Mouse (Mus musculus): ENCODE measurements at regions not wholly inside any gene's neighbourhood (a gene's known extent, or its start where the extent isn't known, plus 50 kb on each side); places are given as distances from the start of the nearest gene placed in this dataset.
A peak's percentile ranks its signal among the peaks of the same experiment; 100 is the strongest.

DNA sequence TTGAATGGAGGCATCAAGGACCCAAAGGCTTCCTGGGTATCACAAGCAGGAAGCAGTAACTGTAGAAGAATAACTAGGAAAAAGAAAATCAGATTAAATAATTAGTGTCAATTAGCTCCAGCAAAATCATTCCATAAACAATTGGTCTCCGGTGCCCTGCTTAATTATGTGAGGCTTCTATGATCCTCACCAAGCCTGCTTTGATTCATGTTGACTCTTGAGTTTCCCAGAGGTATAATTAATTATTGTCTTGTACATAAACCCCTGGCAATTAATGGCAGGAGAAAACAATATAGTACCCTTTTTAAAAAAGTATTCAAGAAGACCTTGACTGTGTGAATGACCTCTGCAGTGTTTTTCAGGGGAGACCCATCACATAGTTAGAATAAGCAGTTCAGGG lies 61.5 kb upstream of the Sp8 start:
- no peak for DNase-seq (ENCODE audit: low read depth, low spot score)

DNA sequence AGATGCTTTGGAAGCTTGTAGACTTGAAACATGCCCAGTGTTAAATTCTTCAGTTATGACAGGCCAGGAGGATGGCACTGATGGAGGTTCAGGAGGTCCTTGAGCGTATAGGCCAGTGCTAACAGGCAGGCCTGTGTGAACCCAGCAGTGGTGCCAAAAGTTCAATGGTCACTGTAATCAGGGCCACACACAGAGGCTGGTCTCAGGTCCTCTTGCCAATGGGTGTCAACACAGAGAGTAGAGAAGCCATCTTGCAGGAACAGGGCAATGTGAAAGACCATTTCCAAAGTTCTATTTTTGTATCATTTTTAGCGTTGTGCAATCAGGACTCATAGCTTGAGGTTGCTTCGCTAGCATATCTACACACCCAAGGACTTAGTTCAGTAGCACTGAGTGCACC lies 64.2 kb upstream of the Sp8 start:
- DNase-seq (ENCODE audit: low read depth, low spot score) = no peak

DNA sequence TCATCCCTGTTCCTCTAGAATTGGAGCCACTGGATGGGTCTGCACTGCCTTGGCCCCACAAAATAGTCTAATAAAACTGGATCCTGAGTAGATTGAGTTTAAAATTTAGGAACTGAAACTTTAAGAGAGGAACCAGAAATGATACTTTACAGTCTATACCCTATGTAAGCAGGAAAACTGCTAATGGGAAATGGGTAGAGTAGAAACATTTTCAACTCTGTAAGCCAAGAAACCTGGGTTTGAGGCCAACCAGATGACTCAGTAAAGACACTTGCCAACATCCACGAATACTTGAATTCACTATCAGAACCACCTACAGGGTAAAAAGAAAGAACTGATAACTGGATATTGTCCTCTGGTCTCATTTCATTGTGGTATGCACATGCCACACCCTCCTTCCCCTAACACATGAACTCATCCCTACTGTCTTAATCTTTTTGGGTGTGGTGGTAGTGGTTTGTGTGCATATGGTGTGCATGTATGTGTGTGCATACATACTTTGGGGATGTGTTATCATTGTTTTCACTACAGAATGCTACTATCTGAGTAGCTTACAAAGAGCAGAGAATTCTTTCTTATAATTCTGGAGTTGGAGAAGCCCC lies 70.6 kb upstream of the Sp8 start:
- no peak for DNase-seq (ENCODE audit: low read depth, low spot score)

DNA sequence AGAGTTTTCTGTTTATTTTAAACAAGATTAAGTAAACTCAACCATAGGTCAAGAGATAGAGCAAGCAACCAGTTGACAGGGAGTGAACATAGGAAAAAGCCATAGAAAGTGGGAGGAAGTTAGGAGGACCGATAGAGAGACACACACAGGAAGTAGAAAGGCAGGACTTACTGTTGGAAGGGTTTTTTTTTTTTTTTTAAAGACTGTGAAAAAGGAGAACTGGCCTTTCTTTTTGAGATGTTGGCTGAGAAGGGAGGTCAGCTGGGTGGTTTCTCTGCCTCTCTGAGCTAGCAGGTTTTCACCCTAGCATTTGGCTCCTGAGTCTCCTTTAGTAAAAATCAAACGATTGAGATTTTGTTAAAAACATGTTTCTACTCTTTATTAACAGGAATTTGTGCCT lies 73.3 kb upstream of the Sp8 start:
- DNase-seq (ENCODE audit: low read depth, low spot score) = no peak

DNA sequence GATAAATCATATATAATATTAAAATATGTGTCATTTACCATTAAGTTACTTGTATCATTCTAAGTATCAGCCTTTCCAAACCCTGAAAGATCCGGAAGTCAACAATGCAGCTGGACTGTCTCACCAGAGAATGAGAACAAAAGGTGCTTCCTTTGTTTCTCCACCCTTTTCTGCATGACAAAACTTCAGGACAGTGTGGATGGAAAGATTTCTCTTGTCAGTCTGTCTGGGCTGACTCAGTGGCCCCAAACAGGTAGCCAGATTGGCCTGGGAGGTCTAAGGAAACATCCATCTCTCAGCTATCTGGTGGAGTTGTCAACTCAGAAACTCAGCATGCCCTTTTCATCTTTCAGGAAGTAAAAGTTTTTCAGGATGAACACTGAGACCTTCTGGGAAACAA lies 79.7 kb upstream of the Sp8 start:
- peak; percentile 62 for DNase-seq (ENCODE audit: low read depth, low spot score)

DNA sequence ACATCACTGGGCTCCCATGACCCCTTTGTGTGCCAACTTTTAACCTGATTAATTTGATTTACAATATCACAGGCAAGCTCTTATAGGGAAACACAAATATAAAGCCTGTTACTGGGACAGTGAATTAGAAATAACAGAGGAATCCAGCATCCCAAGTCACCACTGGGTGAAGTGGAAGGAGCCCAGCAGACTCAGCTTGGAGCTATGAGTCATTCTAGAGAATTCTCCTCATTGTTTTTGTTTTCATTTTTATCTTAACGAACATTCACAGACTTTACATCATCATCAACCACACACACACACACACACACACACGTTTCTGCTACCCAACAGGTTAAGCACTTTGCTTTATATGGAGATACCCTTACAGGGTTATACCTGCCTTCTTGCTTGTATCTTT lies 92.1 kb upstream of the Sp8 start:
- DNase-seq (ENCODE audit: low read depth, low spot score) = no peak

DNA sequence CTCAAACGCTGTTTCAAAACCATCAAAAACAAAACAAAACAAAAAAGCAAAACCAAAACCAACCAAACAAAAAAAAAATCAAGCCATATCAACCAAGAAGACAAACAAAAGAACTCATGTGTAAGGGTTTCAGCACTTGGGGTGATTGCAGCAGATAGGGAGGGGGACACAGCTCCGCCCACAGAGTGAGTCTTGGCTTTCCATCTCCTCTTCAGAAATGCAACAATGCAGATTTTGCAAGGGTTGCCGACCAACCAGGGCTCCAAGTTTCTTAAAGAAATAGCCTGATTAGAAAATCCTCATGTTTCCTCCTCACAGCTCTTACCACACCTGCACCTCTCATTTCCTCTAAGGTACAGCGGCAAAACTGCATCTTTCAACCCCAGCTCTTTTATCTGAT lies 107.0 kb upstream of the Sp8 start:
- no peak for DNase-seq (ENCODE audit: low read depth, low spot score)

DNA sequence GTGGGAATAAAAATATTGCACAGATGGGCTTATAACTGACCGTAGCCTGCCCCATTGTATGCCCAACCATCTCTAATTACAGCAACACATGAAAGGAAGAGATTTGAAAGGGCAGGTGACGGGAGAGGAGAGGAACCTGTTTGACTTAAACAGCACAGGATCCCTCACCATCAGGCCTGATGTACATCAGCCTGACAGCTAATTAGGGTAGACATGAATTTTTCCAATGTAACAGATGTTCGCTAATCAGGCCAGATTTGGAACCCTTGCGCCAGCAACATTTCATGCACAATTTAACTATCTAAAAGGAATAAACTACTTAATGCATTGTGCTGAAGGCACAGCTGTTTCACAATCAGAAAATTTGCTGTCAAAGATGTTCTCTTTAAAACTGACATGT lies 120.2 kb upstream of the Sp8 start:
- DNase-seq (ENCODE audit: low read depth, low spot score) = no peak

DNA sequence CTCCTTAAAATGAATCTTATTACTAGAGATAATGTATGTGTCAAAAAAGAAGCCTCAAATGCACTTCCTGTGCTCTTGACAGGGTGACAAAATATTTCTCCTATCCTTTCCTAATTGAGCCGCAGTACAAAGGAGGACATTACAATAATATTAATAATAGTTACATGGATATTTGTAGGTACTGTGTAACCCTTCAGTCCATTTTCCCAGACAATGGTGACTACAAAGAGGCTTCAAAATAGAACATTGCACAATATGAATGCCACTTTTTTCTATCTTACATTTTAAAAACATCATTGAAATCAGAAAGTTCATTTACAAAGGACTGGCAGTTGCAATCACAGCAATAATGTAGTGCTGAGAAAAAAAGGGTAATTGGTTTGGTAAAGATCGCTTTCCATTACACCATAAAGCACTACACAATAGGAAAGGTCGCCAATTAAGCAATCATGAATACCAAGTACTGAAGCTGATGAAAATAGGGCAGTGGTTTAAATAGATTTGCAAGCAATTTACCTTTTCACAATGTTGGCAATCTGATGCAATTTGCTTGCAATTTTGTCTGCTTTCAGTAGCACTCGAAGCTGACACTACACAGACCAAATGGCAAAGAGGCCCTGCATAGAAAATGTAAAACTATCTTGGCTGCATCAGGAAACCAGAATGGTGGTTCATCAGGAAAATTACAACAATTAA lies 126.1 kb upstream of the Sp8 start:
- DNase-seq (ENCODE audit: low read depth, low spot score) = no peak

DNA sequence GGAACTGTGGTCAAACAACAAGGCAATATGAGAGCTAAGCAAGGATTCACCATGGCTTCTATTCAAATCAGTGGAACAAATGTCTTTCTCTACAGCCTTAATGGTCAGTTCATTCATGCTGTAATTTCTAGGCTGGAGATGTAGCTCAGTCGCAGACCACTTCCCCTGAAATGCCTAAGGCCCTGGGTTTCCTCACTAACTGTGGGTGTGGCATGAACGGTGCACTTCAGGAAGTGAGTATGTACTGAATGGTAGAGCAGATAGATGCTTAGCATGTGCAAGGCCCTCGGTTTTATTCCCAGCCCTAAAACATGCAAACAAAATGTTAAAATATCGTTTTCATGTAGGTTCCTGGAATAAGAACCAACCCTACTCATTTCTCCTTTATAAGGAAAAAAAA lies 129.3 kb upstream of the Sp8 start:
- no peak for DNase-seq (ENCODE audit: low read depth, low spot score)

DNA sequence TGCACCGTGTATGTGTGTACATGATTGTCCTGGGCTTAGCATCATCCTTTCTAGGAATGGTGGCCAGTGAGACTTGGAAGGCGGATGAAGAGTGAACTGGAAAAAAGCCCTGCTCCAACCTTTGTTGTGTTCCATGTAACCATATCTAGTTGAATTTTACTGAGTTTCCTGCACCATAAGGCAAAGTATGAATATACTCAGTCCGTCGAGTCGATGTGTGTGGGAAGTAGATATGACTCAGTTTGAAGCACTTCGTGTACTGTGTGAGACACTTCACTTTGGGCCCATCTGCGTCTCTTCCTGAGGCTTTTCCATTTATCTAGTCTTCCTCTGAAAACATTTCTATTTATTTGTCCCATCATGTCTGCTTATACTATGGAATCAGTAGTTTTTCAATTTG lies 139.5 kb upstream of the Sp8 start:
- DNase-seq (ENCODE audit: low read depth, low spot score) = no peak

DNA sequence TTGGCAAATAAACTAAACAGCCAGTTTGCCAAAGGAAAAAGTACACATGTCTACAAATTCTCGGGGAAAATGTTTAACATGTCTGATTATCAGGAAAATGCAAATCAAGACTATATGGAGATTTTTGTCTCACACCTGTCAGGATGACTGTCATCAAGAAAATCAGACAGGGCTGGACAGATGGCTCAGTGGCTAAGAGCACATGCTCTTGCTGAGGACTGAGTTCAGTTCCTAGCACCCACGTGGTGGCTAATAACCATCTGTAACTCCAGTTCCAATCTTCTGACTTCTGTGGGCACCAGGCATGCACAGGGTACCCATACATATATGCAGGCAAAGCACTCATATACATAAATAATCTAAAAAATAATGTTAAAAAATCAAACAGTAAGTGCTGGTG lies 141.3 kb upstream of the Sp8 start:
- no peak for DNase-seq (ENCODE audit: low read depth, low spot score)

DNA sequence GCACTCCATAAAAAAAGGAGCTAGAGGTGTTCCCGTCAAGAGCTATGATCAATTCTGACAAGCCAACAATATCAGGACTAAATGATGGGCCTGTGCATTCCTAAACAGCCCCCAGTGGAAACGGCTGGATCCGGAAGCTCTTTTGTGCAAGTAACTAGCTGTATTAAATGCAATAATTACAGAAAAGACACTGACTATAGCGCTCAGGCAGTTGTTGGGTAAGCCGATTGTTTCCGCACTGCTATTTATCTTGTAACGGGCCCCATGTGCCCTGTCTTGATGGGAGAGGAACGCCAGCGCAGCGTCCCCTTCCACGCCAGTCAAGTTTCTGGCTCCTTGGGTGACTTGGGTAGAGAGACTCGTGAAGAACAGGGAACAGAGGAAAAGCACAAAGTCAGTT lies 142.4 kb upstream of the Sp8 start:
- DNase-seq (ENCODE audit: low read depth, low spot score) = no peak

DNA sequence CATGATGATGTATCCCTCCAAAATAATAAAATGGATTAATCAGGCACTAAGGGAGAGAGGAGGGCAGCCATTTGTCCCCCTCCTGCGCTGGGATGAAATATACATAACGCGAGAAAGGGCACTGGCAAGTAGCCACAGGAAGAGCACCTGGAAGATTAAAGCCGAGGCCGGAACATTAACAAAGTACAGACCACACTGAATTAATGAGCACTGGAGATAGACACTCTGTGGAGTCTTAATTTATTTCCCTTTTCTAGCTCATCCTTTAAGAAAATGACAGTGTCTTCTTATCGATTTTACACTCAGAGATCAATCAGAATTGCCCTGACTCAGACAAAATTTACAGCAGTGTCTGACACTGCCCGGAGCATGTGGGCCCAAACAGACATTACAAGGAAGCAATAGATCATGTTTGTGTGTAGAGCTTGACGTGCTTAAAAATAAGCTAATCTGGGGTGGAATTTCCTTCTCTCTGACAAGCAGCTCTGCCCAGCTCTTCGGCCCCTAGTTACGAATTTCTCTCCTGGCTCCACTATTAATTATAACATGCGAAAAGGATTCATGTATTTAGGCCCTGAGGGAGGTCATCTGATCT lies 143.0 kb upstream of the Sp8 start:
- DNase-seq (ENCODE audit: low read depth, low spot score) = no peak

DNA sequence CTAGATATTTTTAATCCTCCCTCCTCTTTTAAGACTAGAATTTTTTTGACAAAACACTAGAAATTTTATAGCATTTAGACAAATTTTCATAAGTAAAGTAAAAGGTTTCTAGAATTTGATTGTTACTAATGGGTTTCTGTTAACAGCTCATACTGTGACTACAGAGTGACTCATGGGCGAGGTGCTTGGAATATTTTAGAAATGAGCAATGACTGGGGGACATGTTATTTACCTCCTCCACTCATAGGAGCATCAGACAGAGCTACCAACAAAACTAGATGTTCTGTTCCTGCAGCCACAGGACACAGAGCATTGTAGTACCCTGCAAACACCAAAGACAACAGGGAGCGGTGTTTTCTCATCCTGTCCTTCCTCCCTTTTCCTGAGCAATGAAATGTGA lies 144.3 kb upstream of the Sp8 start:
- DNase-seq (ENCODE audit: low read depth, low spot score) = no peak

DNA sequence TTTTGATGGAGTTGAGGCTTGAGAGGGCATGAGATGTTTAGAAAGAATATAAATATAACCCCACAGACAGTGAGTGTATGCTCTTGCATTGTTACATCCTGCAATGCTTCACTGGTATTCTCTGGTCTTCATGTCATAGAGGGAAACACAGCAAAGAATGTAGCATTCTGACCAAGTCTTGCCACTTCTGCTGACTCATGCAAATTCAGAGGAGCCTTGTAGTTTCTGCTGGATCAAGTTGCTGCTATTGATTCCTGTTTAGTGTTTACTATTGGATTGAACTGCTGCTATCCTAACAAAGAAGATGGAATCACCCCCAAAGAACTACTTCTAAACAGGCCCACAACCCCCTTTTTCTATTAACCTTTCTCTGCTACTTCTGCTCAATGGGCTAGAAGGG lies 148.0 kb upstream of the Sp8 start:
- DNase-seq (ENCODE audit: low read depth, low spot score) = no peak

DNA sequence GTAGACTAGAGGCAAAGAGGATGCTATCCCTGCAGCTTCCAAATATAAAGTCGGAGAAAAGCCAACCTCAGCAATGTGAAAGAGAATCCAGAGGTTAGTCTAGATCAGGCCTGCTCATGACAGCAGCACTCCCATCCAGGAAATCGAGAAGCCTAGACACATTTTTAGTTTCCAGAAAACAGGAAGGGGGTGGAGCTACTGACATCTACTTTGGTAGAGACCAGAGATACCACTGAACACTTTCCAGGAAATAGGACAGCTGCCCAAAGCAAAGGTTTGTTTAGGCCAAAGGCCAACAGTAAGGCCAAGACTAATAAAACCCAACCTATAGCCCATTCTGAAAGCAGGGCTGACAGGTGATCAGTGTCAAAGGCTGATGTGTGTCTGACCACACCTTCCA lies 151.4 kb upstream of the Sp8 start:
- DNase-seq (ENCODE audit: low read depth, low spot score) = no peak

DNA sequence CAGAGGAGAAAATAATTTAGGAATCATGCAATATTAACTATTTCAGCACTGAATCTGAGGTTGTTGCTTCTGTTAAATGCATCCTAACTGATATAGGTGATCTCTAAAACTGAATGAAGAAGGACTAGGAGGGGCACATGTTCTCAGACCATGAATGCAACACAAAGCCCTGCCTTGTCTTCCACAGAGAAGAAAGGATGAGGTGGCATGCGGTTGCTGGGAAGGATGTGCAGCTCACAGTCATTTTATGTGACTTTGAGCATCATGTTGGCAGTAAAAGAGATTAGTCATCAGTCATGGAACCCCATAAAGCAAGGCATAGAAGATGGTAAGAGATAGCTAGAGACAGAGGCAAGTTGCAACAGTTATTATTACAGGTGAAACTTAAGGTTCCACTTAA lies 163.2 kb upstream of the Sp8 start:
- no peak for DNase-seq (ENCODE audit: low read depth, low spot score)

DNA sequence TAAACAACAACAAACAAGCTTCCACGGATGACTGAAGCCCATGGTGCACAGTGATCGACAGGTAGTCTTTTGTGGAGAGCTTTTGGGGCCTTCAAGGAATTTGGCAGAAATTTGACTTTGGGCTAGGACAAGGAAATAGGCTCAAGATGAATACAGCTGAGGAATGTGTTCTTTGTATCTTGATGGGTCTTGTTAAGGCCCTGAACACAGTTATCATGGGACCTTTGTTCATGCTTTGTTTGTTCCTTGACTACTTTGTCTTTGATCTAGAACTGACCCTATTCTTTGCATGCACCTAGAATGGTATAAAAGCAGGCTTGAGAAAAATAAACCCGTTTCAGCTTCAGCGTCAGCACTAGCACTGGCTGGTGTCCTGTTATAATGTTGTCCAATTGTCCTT lies 168.1 kb upstream of the Sp8 start:
- peak; percentile 84 for DNase-seq (ENCODE audit: low read depth, low spot score)

DNA sequence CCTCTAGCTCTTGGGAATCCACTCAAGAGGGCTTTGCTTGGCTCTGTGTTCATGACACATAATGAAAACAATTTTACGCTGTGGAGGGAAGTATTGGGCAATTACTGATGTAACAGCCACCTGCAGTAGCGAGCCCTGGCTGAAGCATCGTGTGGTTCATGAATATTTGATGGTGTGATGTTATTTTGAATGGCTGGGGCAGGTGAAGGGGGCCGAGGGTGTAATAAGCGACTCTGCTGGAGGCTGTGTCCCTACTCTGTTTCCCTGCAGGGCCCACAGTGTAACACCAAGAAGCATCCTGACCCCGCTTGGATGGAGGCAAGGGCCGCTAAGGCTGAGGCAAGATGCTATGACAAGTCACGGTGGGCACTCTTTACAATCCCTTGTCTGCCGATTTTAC lies 184.6 kb upstream of the Sp8 start:
- DNase-seq (ENCODE audit: low read depth, low spot score) = no peak

DNA sequence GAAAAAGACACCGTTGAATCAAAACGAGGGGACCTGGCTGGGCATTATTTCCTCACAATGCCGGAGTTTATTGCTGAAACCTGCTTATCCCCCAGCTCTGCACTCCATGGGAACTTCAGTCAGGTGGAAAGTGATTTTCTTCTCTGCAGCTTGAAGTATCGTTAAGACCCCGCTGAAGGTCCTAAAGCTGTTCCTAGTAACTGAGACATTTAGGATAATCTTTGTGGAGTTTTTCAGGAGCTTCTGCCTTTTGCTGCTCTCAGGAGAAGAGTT lies 185.0 kb upstream of the Sp8 start:
- DNase-seq (ENCODE audit: low read depth, low spot score) = no peak

DNA sequence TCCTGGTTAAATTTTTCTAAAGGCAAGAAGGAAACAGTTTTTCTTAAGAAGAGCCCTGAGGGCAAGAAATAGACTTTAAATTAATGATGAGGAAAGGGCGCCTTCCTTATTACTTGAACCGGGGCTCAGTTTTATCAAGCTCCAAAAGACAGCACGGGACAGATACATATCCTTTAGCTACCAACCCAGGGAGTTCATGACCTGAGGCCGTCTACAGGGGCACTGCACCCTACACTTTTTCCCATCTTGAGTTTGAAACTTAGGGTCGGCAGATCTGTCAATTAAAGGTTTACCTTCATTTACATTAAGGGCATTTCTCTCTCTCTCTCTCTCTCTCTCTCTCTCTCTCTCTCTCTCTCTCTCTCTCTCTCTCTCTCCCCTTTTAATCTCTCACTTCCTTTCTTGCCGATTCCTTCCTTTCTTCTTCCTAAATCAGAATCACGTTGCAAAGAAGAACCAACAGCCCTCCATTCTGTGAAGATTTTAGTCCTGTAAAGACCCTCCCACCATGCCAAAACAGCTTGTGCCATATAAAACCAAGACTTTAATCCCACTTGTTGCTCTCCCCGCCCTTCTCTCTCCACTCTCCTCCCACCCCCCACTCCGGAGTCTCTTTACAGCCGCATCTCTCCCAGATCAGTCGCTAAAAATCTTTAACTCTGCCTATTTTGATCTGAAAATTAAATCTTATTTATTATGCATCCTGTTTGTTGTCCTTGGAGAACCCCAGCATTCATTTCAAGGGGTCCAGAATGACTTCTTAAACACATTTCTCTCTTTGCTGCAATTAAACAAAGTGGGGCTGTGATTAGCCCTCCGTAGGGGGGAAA lies 185.5 kb upstream of the Sp8 start:
- no peak for DNase-seq (ENCODE audit: low read depth, low spot score)
